Mouse (Mus musculus) ES-E14 (cell line): ENCODE results near the gene Rbp7. TPM values are rescaled to one million over a fixed set of nuclear protein-coding genes. Genes with fewer than 3 reads are reported as not detected.

Experiments used
- DNase-seq: peaks from one replicate; pipeline ENCODE4 v3.0.0-alpha.2; 2013; ENCODE audit warnings: low read depth, low spot score
- H3K27ac ChIP-seq: 2 replicates; pipeline ENCODE4 v1.5.1; 2012; ENCODE audit warnings: low read depth, mild to moderate bottlenecking, low read length, moderate library complexity, mixed read lengths; ENCODE audit not compliant: poor library complexity, insufficient read depth, severe bottlenecking
- H3K36me3 ChIP-seq: 2 replicates; pipeline ENCODE4 v1.6.1; 2012; ENCODE audit warnings: mild to moderate bottlenecking, low read length, moderate library complexity, mixed read lengths; ENCODE audit not compliant: control insufficient read depth, poor library complexity, insufficient read depth, severe bottlenecking
- H3K4me1 ChIP-seq, 2 experiments: fragments of 150-350 bp in 1 of 2; sonication (generic) in 1 of 2; 2 replicates each; pipeline ENCODE4 v1.6.1; 2012; ENCODE audit warnings: low read length in 2 of 2, mild to moderate bottlenecking in 1 of 2, mixed read lengths in 1 of 2; ENCODE audit not compliant: control insufficient read depth in 2 of 2, insufficient read depth in 2 of 2, poor library complexity in 1 of 2
- H3K4me3 ChIP-seq, 2 experiments: fragments of 150-350 bp in 1 of 2; sonication (generic) in 1 of 2; 2 replicates each; pipeline ENCODE4 v1.5.1; 2012; ENCODE audit warnings: low read length in 2 of 2, low read depth in 1 of 2, mild to moderate bottlenecking in 1 of 2, mixed read lengths in 1 of 2; ENCODE audit not compliant: insufficient read depth in 1 of 2, poor library complexity in 1 of 2, severe bottlenecking in 1 of 2
- H3K9ac ChIP-seq: 2 replicates; pipeline ENCODE4 v1.6.1; 2012; ENCODE audit warnings: low read depth, mild to moderate bottlenecking, low read length, mixed read lengths; ENCODE audit not compliant: poor library complexity, insufficient read depth, severe bottlenecking
- H3K9me3 ChIP-seq: fragments of 150-350 bp; sonication (generic); 2 replicates; pipeline ENCODE4 v1.6.1; 2012; ENCODE audit warnings: low read depth, mild to moderate bottlenecking, low read length; ENCODE audit not compliant: control insufficient read depth, insufficient read depth
- CHD2 ChIP-seq: IDR thresholded peaks from 2 replicates; pipeline ENCODE4 v1.6.1; 2014; ENCODE audit warnings: mild to moderate bottlenecking, low read depth, low read length, inconsistent platforms
- HCFC1 ChIP-seq: IDR thresholded peaks from 2 replicates; pipeline ENCODE4 v1.6.1; 2012; ENCODE audit warnings: low read length, inconsistent platforms, borderline replicate concordance; ENCODE audit not compliant: insufficient read depth
- MAFK ChIP-seq: IDR thresholded peaks from 2 replicates; pipeline ENCODE4 v1.6.1; 2014; ENCODE audit warnings: mild to moderate bottlenecking, low read depth, low read length, inconsistent platforms; ENCODE audit not compliant: insufficient read depth
- ZC3H11A ChIP-seq: IDR thresholded peaks from 2 replicates; pipeline ENCODE4 v1.6.1; 2012; ENCODE audit warnings: low read depth, mild to moderate bottlenecking, inconsistent platforms, low read length, borderline replicate concordance
- ZNF384 ChIP-seq: IDR thresholded peaks from 2 replicates; pipeline ENCODE4 v1.6.1; 2012; ENCODE audit warnings: low read depth, low read length, inconsistent platforms
- in situ Hi-C, 2 experiments: fragments of 600-800 bp; cut with MboI; formaldehyde crosslinking; loops; one replicate each; pipeline ENCODE4 v1.15.1; 2025; ENCODE audit warnings: low sequenced_read_pairs in 2 of 2, inconsistent platforms in 1 of 2; ENCODE audit not compliant: unreplicated experiment in 2 of 2
- total RNA-seq: library from RNA; depleted of rRNA; stranded (reverse); fragments of 300-350 nt; gene quantifications from 2 replicates; pipeline ENCODE4 v1.2.3, GENCODE M21; 2012

Rbp7 gene
- total RNA-seq, 1 experiment: 1.4 TPM

DNA sequence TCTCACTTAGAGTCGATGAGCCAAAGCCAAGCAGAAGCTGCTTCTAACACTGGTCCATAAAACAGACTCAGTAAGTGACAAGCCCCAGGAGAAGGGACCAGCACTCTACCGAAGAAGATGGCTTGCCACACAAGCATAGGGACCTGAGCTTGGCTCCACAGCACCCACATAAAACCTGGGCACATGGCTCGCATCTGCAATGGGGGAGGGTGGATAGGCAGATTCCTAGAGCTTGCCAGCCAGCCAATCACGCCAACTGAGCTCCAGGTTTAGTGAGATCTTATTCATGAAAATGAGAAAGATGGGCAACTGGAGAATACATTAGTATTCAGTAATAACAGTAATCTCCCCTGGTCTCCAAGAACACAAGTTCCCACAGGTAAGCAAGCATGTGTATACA is 45.0 kb downstream of the Rbp7 start:
- TF ChIP-seq ZC3H11A (no peak), HCFC1 (no peak), MAFK (no peak), ZNF384 (no peak), CHD2 (no peak)
- in situ Hi-C loops: no loop called here
- no peak overlapping the region for H3K27ac ChIP-seq
- H3K4me1 ChIP-seq: peaks cover 5 to 31% of the 10 kb centered on the region in 2 experiments
- no peak for DNase-seq
- no peak overlapping the region for H3K4me3 ChIP-seq
- H3K36me3 ChIP-seq: peaks cover 2% of the 10 kb centered on the region; the same call in 1 of the 2 replicates
- H3K9ac ChIP-seq: no peak overlapping the region
- no peaks in the 10 kb centered on the region for H3K9me3 ChIP-seq

DNA sequence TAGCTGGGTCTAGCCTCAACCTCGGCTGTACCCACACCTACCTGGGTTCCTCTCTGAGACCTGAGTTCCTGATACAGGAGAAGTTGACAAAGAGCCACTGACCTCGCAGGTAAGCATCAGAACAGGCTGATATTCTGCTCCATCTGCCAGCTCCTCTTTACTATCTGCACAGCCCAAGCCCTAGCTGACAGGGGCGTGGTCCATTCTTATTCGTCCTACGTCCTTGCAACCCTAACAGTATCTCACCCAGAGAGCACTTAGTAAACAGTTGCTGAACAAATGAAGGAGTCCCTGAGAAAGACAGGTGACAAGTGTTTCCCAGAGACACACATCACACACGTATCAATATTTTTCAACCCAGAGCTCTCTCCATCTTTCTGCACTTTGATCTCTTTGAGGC is 46.4 kb downstream of the Rbp7 start:
- Histone ChIP-seq H3K36me3 (peaks cover 2% of the 10 kb centered on the region; the same call in 1 of the 2 replicates), H3K9ac (no peak overlapping the region), H3K27ac (no peak overlapping the region), H3K9me3 (no peaks in the 10 kb centered on the region), H3K4me3 (no peak overlapping the region), H3K4me1 (peaks cover 5 to 39% of the 10 kb centered on the region in 2 experiments)
- in situ Hi-C loops: no loop called here
- TF ChIP-seq HCFC1 (no peak), ZNF384 (no peak), MAFK (no peak), ZC3H11A (no peak), CHD2 (no peak)
- no peak for DNase-seq

DNA sequence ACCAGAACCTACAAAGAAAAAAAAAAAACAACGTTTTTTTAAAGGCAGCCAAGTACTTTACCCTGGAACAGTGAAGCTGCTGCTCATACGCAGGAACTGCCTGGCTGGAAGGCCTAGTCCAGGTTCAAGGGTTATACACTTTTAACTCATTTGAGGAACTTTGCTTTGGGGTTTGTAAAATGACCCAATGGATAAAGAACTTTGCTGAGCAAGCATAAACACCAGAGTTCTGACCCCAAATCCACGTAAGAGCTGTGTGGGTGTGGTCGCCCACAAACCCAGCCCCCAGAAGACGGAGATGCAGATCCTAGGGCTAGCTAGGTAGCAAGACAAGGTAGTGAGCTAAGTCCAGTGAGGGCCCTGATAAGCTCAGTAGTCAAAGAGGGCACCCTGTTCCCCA is 47.3 kb downstream of the Rbp7 start:
- TF ChIP-seq MAFK (0 out of 2 replicates have a peak, but pooled peaks have one; percentile 63), CHD2 (no peak), HCFC1 (no peak), ZC3H11A (no peak)
- Histone ChIP-seq H3K36me3 (no peaks in the 10 kb centered on the region), H3K4me1 (peaks cover 5 to 39% of the 10 kb centered on the region in 2 experiments)

DNA sequence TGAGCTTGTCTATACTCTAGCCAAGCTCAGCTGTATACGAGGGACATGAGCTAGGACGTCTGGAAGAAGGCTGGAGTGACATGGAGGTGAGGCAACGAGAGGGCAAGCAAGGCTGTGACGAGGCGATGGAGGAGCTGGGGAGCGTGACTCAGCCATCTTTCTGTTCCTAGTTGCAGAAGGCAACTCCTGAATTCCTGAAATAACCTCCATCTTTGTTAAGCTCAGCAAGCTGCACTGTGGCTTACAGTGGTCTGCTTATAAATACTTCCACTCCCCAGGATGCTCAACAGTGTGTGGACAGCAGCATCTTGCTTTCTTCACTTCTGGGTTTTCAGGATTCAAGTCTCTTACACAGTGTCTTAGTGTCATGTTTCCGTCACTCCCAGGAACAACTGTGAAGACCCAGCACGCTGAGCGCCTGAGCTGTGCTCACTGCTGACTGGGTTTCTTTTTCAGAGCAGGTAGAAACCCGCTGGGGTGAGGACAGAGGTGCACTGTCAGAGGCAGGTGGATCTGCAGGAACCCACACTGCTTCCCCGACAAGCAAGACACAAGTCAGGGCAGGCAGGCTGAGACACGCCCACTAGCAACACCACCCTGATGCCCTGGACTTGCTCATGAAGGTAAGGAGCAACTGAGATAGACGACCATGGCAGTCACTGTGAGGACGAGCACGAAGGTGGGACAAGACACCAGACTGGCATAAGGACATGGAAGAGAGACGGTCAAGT is 48.9 kb downstream of the Rbp7 start:
- peaks cover 7 to 41% of the 10 kb centered on the region in 2 experiments for H3K4me1 ChIP-seq
- no peak for DNase-seq
- in situ Hi-C loops: no loop called here
- H3K4me3 ChIP-seq: no peak overlapping the region
- H3K9me3 ChIP-seq: no peaks in the 10 kb centered on the region
- peak; percentile 67 for TF ChIP-seq MAFK
- no peak for TF ChIP-seq ZC3H11A
- TF ChIP-seq CHD2: no peak
- no peak for TF ChIP-seq HCFC1
- no peaks in the 10 kb centered on the region for H3K36me3 ChIP-seq
- H3K9ac ChIP-seq: no peak overlapping the region
- peak overlapping the region; percentile 1; the same call in 1 of the 2 replicates for H3K27ac ChIP-seq

More for the DNA sequence above, 47.3 kb downstream of the Rbp7 start:
- DNase-seq: no peak
- no peaks in the 10 kb centered on the region for H3K9me3 ChIP-seq
- in situ Hi-C loops: no loop called here
- no peak overlapping the region for H3K9ac ChIP-seq
- no peak overlapping the region for H3K4me3 ChIP-seq
- H3K27ac ChIP-seq: no peak overlapping the region
